Mouse (Mus musculus) erythroblast, embryonic 14.5 days (primary cell): ENCODE measurements around the gene Gng7.

ENCODE experiments used
- GATA1 ChIP-seq: IDR thresholded peaks from 2 replicates; pipeline ENCODE4 v1.6.1; 2012; ENCODE audit warnings: low read length, inconsistent platforms, mixed read lengths
- TAL1 ChIP-seq: IDR thresholded peaks from 3 replicates; pipeline ENCODE4 v1.6.1; 2012; ENCODE audit warnings: low read length, inconsistent platforms, mixed read lengths

DNA sequence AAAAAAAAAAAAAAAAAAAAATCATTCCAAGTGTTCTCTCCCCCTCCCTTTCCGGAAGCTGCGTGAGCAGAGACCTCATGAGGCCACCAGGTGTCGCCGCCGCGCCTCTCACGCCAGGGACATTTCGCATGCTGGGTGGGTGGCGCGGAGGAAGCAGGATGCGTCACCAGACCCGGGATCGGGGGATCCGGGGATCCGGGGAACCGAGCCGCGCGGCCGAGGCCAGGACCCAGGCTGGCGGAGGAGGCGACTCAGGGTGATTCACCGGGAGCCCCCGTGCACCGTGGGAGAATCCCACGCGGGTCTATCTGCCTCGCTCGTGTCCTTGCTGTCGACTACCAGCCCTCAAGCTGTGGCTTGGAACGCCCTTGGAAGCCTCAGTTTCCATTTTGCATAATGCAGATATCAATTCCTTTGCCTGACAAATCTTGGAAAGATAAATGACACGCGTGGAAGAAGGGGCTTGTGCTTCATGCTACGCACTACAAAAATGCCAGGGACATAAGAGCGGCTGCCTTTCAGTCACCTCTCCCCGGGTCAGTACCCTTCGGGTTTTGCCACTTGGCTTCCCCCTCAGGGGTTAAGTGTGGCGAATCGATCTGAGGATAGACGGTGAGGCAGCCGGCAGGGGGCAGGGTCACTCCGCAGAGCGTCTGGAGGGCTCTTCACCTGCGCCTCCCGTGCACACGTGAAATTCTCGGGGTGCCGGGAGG is 86.0 kb downstream of the Gng7 start:
- no peak for TF ChIP-seq TAL1
- no peak for TF ChIP-seq GATA1
